Mouse (Mus musculus) spleen, postnatal 14 days (tissue): Measurements from ENCODE around the gene Mrpl57.

ENCODE experiments used
- DNase-seq, 2 experiments: peaks; one replicate each; pipeline ENCODE4 v3.0.0; 2021 to 2022; ENCODE audit warnings: low spot score in 2 of 2

Mrpl57 gene

DNA sequence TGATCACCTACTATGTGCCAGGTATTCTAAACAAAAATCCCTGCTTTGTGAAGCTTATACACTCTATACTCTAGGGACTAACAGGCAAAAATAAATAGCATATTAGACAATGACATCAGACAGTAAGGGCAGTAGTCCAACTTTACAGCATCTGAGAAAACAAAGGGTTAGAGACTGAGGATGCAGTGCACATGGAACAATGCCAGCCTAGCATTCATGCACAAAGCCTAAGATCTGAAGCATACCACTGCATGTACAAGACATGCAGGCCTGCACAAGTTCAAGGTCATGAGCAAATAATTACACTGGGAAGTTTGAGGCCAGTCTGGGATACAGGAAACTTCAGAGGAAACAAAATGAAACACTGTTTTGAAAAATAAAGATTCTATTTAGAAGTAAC, 33.5 kb downstream of the Mrpl57 start:
- no peak for DNase-seq

DNA sequence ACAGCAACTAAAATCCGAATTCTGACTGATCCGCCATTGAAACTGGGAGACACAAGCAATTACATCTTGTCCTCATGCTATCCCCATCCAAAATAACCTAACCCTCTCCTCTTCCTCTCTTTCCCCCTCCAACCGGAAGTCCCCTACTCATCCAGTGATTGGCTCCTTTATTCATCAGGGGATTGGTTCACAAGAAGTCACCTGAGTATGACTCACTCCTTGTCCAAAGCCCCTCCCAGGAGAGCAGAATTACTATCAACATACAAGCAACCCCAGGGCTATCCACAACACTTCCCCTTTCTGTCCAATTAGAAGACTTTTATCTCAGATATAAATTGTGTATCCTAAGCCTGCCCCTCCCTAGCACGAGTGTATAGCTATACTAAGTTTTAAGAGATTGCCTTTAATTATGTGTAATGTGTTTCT, 36.0 kb downstream of the Mrpl57 start:
- DNase-seq = no peak

DNA sequence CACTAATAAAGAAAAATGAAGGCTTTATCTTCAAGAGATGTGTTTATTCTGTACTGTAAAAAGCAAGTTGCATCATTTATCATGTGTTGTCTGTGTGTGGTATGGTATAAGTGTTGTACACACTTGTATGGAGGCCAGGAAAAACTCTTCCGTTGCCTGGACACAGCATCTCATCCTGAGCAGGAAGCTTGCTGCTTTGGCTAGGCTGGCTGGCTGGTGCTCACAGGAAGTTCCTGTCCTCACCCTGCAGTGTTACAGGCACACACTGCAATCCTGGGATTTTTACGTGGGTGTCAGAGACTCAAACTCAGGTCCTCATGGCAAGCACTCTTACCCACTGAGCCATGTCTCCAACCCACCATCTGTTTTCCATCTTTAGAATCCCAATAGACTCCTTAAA, 37.1 kb downstream of the Mrpl57 start:
- DNase-seq = no peak

DNA sequence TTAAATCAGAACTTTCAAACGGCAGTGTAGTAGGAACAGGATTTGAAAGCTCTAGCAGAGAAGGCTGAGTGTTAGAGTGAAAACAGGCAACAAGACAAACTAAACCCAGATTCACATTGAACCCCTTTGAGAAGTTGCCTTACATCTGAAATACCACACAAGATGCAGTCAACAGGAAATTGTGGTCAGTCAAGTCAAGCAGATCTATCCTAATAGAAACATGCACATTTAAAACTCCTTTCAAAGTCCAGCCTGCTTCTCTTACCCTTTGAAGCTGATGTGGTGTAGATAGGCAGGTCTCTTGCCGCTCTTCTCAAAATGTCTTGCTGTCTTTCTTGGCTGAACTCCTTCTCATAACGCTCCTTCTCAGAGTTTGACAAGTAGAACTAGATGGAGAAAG, 39.2 kb downstream of the Mrpl57 start:
- DNase-seq = no peak

DNA sequence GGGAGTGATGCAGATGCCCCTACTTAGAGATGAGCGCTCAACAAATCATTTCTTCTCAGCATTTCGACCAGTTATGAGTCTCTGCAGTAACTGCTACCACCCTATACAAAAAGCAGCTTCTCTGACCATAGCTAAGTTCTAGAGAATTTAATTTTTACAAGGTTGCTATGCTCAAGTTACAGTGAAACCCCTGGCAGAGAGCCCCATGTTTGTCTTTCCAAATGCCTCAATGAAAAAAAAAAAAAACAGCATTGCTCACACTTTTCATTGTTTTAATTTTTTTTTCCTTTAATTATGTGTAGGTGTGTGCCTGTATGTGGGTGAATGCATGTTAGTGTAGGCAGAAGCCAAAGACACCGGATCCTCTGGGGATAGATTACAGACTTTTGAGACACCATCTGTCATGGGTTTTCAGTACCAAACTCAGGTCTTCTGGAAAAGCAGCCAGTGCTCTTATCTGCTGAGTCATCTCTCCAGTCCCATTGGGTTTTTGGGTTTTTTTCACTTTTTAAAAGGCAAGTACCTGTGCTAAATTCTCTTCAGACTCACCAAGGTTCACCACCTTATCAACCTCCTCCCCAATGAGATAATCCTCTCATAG, 40.7 kb downstream of the Mrpl57 start:
- DNase-seq = no peak

DNA sequence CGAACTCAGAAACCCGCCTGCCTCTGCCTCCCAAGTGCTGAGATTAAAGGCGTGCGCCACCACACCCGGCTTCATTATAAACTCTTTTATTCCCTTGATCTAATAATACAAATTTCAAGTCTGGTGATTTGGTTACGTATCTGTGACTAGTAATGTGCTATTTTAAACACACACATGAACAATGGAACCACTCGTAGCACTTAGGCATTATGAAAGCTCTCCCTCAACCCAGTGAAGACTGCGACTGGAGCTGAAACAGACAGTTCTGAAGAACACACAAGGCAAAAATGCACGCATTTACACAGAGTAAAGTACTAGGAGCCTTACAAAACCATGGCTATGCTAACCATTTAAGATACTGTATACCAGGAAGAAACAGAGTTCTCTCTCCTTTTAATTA, 51.9 kb downstream of the Mrpl57 start:
- no peak for DNase-seq
